Mouse (Mus musculus) left cerebral cortex, postnatal 25 days (tissue): ENCODE data around the gene Pif1. TPM values are rescaled to one million over a fixed set of nuclear protein-coding genes. Genes with fewer than 3 reads are reported as not detected.
A peak's percentile ranks its signal among the peaks of the same experiment; 100 is the strongest.

Experiments used
- DNase-seq, 2 experiments: peaks; one replicate each; pipeline ENCODE4 v3.0.0; 2022; ENCODE audit warnings: low spot score in 2 of 2, mixed read lengths in 1 of 2
- intact Hi-C: fragments of 180-260 bp; cut with DNase I; formaldehyde crosslinking; loops from one replicate; pipeline ENCODE4 v1.15.1; 2025
- total RNA-seq, 2 experiments: library from RNA; stranded (reverse); gene quantifications; 2 replicates each; pipeline ENCODE4 v1.2.3; 2021

Gene Pif1
- total RNA-seq, 2 experiments from 2014 or later = 0.27 to 0.46 TPM

- intact Hi-C loops = no loop called here
- no peak for DNase-seq
These were observed 30.0 kb upstream of the Pif1 start for GRCm38 (mm10) chr9:65556979-65557378.

- intact Hi-C loops = no loop called here
These were observed 28.2 kb upstream of the Pif1 start for GRCm38 (mm10) chr9:65558806-65559205.

GRCm38 (mm10) chr9:65561016-65561415, 25.9 kb upstream of the Pif1 start:
- intact Hi-C loops = no loop called here
- peak; percentile 15 to 33 for DNase-seq

More at GRCm38 (mm10) chr9:65558806-65559205, 28.2 kb upstream of the Pif1 start:
- DNase-seq = no peak

- intact Hi-C loops = loop anchor here (2.0 kb wide), 1 partner anchor 15 kb away; no protein-coding TSS in a partner anchor
- DNase-seq = peak; percentile 21 to 69
These were observed 24.9 kb upstream of the Pif1 start for GRCm38 (mm10) chr9:65562081-65562506.

GRCm38 (mm10) chr9:65563073-65563472, 23.9 kb upstream of the Pif1 start:
- intact Hi-C loops = loop anchor here (2.0 kb wide), 1 partner anchor 14 kb away; no protein-coding TSS in a partner anchor
- no peak for DNase-seq

GRCm38 (mm10) chr9:65564698-65565097, 22.3 kb upstream of the Pif1 start:
- intact Hi-C loops = no loop called here
- DNase-seq = no peak

GRCm38 (mm10) chr9:65568787-65569186, 18.2 kb upstream of the Pif1 start:
- no peak for DNase-seq
- intact Hi-C loops = no loop called here

GRCm38 (mm10) chr9:65569491-65569971, 17.4 kb upstream of the Pif1 start:
- no peak for DNase-seq
- intact Hi-C loops = no loop called here

- intact Hi-C loops = no loop called here
- DNase-seq = no peak
These were observed 14.1 kb upstream of the Pif1 start for GRCm38 (mm10) chr9:65572837-65573236.

GRCm38 (mm10) chr9:65574513-65575392, 12.2 kb upstream of the Pif1 start:
- intact Hi-C loops = no loop called here
- no peak for DNase-seq

GRCm38 (mm10) chr9:65575393-65576196, 11.4 kb upstream of the Pif1 start:
- intact Hi-C loops = loop anchor here (2.0 kb wide), 1 partner anchor 13 kb away; no protein-coding TSS in a partner anchor
- DNase-seq = no peak

GRCm38 (mm10) chr9:65576861-65577510, 10.0 kb upstream of the Pif1 start:
- peak in 1 of 2 experiments; percentile 52 for DNase-seq
- intact Hi-C loops = loop anchor here (2.0 kb wide), 1 partner anchor 14 kb away; no protein-coding TSS in a partner anchor

GRCm38 (mm10) chr9:65577511-65578196, 9.3 kb upstream of the Pif1 start:
- DNase-seq = no peak
- intact Hi-C loops = loop anchor here (2.0 kb wide), 1 partner anchor 15 kb away; no protein-coding TSS in a partner anchor

GRCm38 (mm10) chr9:65578801-65579249, 8.1 kb upstream of the Pif1 start:
- no peak for DNase-seq
- intact Hi-C loops = no loop called here

GRCm38 (mm10) chr9:65579781-65580371, 7.1 kb upstream of the Pif1 start, which contains the start of gene Plekho2:
TSS of gene Plekho2 (minus strand) at chr9:65580040.
- DNase-seq = peak; percentile 77 to 90

GRCm38 (mm10) chr9:65580401-65581256, 6.3 kb upstream of the Pif1 start:
- DNase-seq = peak; percentile 64 to 76
- intact Hi-C loops = loop anchor here (1.0 kb wide), 1 partner anchor 56 kb away; no protein-coding TSS in a partner anchor

More at GRCm38 (mm10) chr9:65579781-65580371, 7.1 kb upstream of the Pif1 start, which contains the start of gene Plekho2:
- intact Hi-C loops = no loop called here

GRCm38 (mm10) chr9:65583045-65583444, 3.9 kb upstream of the Pif1 start:
- no peak for DNase-seq
- intact Hi-C loops = no loop called here
